Mouse (Mus musculus): Measurements from ENCODE around the gene Synrg.

- TF ChIP-seq TAL1 (IDR thresholded peaks at IDR 0.05; ENCODE audit: low read length) (no peak), GATA1 (IDR thresholded peaks at IDR 0.05; ENCODE audit: low read length) (no peak)
Observed at GRCm38 (mm10) chr11:83938556-83938955, 25.7 kb upstream of the Synrg start.

Data from erythroblast, embryonic 14.5 days (primary cell).